Mouse (Mus musculus): Measurements from ENCODE around the gene Mdh1.

- TF ChIP-seq CTCF (IDR thresholded peaks at IDR 0.05 in 2 of 3, conservative IDR thresholded peaks at IDR 0.05 in 1 of 3; ENCODE audit: control insufficient read depth in 1 of 3, insufficient read depth in 1 of 3, low read depth in 2 of 3, low read length in 3 of 3, poor library complexity in 1 of 3, severe bottlenecking in 1 of 3) (no peak), CHD2 (IDR thresholded peaks at IDR 0.05; ENCODE audit: low read length) (no peak)
Measured at GRCm38 (mm10) chr11:21569002-21569401, 3.2 kb downstream of the Mdh1 start.

All from MEL (cell line).